Mouse (Mus musculus): Measurements from ENCODE around the gene H2afy2.

DNA sequence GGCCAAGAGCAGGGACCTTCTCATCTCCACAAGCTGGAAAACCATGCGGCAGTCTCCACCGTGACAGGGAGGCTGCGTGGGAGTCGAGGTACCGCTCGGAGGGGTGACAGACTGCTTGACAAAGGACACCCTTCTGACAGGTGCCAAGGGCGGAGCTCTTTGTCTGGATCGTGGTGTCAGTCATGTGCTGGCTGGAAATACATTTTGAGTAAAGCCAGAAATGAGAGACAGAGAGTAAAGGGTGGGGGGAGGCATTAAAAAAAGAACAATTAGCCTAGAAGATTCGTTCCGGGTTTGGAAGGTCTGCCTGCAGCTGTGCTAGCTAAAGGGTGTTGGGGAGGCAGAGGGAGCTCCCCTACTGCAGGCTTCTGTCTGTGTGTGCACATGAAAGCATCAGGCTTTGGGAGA, 47.3 kb downstream of the H2afy2 start:
- TF ChIP-seq USF2 (IDR thresholded peaks at IDR 0.05; ENCODE audit: borderline replicate concordance in 1 of 2, insufficient read depth in 1 of 2, low read depth in 1 of 2, low read length in 2 of 2) (no peak), CTCF (IDR thresholded peaks at IDR 0.05 in 2 of 3, conservative IDR thresholded peaks at IDR 0.05 in 1 of 3; ENCODE audit: control insufficient read depth in 1 of 3, insufficient read depth in 1 of 3, low read depth in 2 of 3, low read length in 3 of 3, poor library complexity in 1 of 3, severe bottlenecking in 1 of 3) (no peak), TCF12 (IDR thresholded peaks at IDR 0.05; ENCODE audit: low read depth, low read length) (no peak)
